Mouse (Mus musculus) left cerebral cortex, adult 8-10 months (tissue): ENCODE data around the gene Fam102a. TPM values are rescaled to one million over a fixed set of nuclear protein-coding genes. Genes with fewer than 3 reads are reported as not detected.

Source experiments
- DNase-seq, 2 experiments: peaks; one replicate each; pipeline ENCODE4 v3.0.0; 2022; ENCODE audit warnings: low spot score in 2 of 2
- total RNA-seq, 4 experiments: library from RNA; stranded (reverse); gene quantifications; 2 replicates each; pipeline ENCODE4 v1.2.4; 2022

Gene Fam102a
- total RNA-seq, 4 experiments from 2014 or later, result 69.0 to 78.6 (median 70.5) TPM

DNA sequence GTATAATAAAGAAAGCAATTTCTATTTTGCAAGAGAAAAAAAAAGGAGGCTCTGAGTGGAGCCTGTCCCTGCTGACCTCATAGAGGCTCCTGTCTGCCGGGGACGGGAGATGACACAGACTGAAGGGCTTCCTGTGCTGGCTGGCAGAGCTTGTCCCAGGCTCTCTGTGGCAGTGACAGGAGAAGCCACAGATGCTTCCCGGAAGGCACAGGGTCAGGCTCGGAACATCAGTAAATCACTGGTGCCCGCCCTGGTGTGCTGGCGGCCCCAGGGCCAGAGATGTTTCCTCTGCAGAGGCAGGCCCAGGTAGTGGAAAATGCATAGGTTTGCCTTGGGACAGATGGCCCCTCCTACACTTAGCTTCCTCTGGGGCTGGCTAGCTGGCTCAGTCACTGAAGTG, 20.8 kb upstream of the Fam102a start:
- no peak for DNase-seq

DNA sequence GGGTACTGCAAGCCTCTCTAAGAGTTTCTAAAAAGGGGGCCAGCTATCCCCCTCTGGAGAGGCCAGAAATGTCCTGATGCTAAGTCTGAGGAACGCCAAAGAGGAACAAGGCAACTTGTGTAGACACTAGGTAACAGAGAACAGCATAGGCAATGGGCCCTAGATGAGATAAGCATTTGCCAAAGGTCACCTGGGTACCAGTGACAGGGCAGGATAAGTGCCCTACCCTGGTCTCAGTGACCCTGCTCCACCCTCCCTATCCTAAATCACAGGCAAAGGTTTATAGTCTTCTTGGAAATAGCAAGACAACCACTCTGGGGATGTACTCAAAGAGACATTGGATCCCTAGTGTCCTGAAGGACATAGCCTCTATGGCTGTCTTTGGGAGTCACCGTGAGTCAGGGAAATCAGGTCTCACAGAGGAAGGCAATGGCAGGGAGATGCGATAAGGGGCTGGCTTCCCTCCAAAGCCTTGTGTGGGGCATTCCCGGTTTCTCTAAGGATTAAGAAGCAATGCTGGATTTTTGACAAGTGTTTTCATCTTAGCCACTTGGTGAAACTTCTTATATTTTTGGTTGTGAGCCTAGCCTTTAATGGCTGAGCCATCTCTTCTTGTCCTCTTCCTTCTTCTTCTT, 17.8 kb upstream of the Fam102a start:
- DNase-seq, result no peak

DNA sequence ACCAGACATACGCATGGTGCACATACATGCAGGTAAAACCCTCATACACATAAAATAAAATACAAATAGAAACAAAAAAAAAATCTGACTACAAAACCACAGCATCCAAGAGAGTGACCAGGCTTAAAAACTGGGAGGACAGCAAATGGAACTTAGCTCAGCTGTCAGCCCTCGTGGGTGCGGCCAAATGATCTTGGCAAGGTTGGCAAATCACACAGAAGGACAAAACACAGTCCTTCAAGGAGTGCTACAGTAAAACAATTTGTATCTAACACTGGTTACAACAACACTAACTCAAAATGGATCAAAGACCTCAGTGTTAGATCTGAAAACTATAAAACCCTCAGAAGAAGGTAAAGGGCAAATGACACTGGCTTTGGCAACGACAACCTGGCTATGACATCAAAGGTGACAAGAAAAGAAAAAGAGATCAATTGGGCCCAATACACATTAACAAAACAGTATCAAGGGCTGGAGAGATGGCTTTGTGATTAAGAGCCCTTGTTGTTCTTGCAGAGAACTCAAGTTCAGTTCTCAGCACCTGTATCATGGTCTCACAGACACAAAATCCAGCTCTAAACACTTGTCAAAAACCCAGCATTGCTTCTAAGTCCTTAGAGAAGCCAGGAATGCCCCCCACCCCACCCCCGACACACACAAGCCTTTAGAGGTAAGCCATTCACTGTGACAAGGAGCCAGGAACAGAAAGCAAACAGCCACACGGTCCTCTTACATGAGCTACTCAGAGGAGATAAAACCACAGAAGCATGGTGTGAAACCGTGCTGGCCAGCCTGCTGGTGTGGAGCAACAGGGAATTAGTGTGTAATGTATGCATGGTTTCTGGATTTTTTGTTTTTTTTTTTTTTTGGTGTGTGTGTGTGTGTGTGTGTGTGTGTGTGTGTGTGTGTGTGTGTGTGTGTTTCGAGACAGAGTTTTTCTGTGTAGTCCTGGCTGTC, 14.8 kb upstream of the Fam102a start:
- no peak for DNase-seq

DNA sequence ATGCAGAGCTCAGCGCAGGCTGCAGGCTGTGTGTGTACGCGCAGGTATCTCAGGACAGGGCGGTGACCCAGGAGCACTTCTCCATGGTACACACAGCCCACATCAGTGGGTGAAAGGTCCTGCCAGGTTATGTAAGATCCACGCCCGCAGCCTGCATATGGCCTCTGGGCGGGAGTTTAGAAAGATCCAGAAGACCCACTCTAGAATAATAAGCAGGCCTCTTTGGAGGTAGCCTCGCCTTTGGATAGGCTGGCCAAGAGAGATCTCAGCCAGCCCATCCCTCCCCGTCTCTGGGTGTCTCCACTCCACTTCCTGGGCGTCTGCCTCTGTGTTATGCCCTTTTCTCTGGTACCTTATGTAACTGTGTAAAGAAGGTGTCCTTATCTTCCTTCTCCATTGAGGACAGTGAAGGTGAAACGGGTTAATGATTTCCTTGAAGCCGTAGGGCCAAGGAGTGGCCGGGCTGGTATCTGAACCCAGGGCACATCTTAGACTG, 10.5 kb upstream of the Fam102a start:
- DNase-seq, result no peak

DNA sequence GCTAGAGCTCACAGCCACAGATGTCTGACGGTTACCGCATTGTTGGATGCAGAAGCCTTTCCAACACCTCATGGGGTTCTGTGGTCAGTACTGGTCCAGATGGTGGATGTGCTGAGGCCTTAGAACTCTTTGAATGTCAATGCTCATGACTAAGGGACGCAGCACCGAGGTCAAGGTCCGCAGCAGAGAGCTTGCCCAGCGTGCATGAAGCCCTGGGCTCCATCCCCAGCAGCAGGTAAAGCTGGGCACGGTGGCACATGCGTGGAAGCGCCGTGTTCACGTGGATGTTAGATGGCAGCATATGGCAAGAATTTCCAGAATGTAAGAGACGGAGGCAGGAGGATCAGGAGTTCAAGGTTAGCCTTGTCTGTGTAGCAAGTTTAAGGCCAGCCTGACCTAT, 9.3 kb upstream of the Fam102a start:
- DNase-seq, result no peak

DNA sequence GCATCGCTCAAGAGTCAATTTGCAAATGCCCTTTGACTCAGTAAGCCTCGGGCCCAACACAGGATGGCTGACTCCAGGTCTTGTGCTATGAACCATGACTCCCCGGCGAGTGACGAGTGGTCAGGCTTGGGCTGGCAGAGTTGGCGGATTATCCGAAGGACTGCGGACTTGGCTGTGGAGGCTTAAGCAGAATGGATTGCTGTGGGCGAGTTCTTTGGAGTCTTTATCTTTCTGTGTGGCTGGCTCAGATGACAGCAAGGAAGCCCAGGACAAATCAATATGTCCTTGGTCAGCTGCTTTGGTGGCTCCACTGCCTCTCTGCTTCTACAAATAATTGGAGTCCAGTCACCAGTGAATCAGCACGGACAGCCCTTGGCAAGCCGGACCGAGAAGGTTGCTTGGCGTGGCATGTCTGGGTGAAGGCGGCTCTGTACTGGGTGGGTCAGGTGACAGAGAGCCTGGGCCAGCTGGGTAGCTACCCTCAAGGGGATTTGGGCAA, 7.6 kb upstream of the Fam102a start:
- no peak for DNase-seq

DNA sequence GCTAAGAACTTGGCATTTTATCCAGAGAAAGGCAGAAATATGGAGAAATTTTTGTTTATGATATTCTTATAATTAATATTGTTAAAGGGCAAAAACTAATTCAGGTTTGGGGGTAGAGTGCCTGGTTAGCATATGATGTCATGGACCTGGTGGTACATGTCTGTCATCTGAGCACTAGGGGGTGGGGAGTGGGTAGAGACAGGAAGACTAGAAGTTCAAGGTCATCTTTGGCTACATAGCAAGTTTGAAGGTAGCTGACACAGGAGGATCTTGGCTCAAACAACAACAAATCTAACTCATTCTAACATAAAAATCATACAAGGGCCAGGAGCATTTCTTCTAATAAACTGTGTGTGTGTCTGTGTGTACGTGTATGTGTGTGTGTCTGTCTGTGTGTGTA, 6.8 kb upstream of the Fam102a start:
- no peak for DNase-seq

DNA sequence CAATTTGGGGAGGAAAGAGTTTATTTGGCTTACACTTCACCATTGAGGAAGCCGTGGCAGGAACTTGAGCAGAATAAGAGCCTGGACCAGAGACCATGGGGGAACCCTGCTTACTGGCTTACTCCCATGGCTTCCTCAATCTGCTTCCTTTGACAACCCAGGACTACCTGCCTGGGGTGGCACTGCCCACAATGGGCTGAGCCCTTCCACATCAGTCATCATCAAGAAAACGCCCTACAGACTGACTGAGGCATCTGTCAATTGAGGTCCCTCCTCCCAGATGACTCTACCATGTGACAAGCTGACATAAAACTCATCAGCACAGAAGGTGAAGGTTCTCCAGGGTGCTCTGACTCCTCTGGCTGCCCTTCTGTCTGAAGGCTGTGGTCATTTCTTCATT, 4.7 kb upstream of the Fam102a start:
- DNase-seq, result no peak

DNA sequence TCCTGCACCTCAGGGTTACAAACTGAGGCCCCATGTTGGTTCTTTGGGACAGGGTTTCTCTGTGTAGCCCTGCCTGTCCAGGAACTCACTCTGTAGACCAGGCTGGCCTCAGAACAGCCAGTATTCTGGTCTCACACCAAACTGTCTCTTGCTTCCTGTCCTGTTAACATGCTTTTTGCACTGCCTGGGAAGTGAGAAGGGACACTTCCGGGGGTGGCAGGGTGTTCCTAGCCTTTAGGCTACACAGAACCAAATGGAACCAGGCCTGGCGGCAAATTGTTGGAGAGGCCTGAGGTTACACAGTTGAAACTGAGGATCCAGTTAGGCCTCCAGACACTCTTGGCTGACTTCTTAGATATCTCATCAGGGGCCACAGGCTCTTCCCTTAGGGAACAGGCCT, 2.0 kb upstream of the Fam102a start:
- no peak for DNase-seq

DNA sequence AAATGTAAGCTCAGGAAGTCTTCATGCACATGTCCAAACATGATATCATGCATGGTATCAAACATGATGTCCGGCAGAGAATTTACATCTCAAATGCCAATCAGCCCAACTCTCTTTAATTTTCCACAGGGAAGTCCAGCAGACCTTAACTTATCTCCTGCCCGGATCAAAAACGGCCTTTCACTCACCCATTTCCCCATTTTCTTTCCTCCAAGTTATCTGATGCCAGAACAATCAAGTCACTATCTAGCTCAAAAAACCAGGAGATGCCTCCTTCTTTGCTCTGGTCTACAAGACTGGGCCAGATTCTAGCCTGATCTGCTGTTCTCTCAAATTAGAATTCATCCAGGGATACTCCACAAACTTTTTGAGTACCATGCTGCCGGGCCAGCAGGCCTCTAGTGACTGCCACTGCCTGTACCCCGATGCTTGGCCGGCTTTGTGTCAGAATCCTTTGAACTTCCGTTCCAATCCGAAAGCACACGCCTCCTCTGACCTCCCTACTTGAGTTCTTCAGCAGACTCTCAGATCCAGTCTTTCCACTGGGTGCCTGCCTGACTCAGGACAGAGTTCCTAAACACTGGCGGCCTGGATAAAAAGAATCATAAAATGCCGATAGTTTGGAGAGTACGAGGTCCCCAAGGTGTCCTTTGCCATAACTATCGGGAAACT, 935 bp upstream of the Fam102a start:
- DNase-seq, result no peak

DNA sequence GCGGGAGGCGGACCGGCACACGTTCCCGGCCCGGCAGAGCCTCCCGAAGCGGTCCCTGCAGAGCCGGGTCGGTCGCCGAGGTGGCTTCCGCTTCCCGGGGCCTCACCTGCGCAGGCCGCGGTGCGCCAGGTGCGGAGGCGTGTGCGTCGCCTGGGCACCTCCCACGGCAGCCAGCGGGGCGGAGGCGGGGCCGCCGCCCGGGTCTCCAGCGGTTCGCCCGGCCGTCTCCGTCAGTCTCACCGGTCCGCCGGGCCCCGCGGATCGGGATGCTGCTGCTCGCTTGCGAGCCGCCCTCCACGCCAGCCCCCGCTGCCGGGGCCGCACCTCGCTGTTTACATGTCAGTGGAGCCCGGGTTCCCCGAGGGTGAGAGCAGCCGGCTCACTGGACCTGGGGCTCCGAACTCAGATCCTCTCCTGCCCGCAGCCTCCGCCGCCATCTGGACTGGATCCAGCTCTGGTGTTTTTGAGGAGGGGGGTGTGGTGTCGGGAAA, 414 bp downstream of the Fam102a start:
- peak; percentile 52 to 59 for DNase-seq

DNA sequence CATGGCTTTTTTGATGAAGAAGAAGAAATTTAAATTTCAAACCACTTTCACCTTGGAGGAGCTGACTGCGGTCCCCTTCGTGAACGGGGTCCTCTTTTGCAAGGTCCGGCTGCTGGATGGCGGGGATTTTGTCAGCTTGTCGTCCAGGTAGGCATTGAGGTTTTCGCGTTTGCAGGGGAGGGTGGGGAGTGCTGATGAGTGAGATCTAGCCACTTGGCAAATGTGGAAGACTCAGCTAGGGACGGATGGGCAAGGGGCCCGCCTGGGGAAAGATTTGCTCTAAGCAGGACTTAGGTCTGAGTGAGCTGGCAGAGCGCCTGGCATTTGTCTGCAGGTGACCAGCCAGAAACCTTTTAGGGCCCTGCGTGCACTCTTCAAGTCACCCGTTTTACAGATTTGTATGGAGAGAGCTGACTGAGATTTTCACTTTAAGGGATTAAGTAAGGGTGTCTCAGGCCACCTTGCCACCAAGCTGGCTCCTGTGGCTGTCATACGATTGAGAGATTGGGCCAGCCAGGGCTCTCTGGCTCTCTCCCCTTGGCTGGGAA, 1.0 kb downstream of the Fam102a start:
- DNase-seq, result no peak

DNA sequence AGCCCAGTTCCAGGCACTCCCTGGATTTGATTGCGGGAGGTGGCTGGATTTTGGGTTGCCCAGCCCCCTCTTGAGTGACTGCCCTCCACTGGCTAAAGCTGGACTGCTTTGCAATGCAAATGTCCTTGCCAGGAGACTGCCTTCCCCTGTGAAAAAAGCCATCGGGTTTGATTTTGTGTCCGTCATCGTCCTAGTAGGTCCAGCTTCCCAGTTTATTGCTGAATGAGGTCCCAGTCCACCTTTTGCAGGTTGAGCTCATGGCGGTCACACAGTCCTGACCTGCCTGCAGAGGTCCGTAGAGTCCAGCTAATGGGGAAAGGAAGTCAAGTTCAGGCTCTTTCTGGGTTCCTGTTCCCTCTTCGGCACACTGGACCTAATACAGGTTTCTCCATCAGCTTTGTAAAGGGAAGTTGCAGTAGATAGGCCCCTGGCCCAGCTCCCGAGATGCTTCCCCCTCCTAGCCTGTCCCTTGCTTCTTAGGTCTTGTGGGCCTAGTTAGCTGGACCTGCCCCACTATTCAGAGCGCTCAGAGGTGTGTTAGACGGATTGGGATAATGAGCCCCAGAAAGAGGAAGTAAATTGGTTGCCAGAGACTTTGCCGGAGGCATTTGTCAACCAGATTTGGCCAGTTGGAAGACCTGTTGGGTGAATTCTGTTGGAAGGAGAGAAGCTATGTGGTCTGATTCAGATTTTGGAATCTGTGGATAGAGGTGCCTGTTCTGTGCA, 1.7 kb downstream of the Fam102a start:
- peak in 1 of 2 experiments; percentile 62 for DNase-seq

DNA sequence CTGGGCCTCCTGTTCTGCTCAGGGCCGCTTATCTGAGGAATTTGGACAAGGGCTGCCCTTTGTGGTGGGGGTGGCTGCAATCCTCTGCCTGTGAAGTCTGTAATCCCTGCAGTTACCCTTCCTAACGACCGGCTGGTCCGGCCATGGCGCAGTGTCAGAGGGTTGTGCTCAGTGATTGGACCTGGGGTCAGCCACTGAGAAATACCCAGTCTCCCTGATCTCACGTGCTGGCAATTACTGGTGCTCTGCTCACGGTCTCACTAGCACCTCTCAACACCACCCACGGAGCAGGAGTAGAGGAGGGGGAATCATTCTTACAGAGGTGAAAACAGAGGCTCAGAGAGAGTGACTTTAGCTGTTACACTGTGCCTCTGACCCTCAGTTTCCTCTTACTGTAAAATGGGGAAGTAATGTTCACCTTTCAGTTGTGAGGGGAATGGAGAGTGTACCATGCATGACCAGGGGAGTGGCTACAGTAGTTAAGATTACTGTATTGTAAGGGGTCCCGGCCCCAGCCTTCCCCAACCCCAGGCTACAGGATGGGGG, 2.3 kb downstream of the Fam102a start:
- peak in 1 of 2 experiments; percentile 9 for DNase-seq

DNA sequence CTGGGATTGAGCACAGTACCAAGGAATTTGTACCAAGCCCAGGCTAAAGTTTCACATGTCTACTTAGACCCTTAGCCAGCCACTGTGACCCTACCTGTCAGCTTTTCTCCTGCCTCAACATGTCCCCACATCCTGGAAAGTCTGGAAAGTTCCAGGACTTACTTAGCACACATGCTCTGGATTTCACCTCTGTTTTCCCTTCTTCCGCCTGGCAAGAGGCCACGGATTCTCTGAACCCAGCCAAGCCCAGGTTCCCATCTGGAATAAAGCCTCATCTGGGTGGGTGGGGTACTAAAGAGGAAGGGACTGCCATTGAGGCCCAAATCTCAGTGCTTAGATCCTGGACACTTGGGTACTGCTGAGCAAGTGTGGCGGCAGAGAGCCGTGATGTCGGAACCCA, 2.8 kb downstream of the Fam102a start:
- DNase-seq, result peak in 1 of 2 experiments; percentile 6

DNA sequence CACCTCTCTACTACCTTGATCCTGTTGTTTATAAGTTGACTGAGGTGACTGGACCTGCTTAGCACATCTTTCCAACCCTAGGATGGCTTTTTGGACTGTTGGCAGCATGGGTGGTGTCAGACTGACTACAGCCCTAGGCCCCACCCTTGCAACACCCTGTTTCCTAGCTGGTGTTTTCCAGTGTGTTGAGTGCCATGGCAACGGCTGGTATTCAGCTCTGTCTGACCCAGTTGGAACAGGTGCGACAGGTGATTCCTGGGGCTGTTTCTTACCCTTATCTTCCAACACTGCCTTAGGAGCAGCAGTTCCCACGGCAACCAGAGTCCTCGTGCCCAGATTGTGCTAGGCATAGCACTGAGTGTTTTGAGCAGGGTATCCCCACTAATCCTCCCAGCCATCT, 3.3 kb downstream of the Fam102a start:
- no peak for DNase-seq

DNA sequence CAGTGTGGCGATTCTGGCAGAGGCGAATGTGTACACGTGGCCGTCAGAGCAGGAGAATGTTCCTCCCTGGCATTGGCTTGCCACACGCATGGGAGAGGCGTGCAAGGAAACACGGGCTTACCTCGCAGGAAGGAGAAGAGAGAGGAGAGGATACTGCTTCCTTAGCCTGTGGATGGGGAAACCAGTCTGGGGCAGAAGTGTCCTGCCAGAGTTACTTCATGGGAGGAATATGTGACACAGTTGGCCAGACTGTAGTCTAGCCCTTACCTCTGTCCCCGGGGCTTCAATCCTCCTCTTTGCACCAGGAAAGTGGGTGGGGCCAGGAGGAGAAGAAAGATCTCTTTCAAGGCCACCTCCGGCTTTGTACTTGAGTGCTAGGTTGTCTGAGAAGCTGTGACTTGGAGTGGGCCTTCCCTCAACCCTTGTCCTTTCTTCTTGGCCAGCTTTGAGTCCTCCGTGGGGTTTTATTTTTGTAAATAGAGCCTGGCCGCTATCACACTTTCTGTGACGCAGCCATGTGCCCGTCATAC, 4.4 kb downstream of the Fam102a start:
- no peak for DNase-seq

DNA sequence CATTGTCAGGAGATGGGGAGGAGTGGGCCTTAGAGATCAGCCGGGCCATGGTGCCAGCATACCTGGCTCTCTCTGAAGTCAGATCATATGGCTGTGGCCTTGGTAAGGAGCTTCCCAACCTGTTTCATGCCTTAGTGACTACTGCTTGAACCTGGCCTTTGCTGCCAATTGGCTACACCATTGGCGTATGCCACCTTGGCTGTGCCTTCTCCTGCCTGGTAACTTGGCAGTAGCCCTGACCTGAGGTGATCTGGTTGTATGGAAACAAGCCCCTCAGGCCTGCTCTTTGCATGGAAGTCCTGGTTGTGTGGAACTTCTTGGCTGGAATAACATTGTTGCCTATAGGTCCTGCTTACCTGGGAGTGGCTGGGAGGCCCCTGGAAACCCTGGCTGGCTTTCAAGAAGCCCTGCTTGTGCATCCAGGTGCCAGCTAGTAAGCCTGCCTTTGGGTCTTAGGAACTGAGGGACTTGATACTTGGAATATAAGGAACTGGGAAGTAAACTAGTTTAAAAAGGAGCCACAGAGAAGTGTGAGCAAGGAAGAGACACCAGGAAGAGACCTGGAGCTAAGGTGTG, 6.3 kb downstream of the Fam102a start:
- DNase-seq, result no peak

DNA sequence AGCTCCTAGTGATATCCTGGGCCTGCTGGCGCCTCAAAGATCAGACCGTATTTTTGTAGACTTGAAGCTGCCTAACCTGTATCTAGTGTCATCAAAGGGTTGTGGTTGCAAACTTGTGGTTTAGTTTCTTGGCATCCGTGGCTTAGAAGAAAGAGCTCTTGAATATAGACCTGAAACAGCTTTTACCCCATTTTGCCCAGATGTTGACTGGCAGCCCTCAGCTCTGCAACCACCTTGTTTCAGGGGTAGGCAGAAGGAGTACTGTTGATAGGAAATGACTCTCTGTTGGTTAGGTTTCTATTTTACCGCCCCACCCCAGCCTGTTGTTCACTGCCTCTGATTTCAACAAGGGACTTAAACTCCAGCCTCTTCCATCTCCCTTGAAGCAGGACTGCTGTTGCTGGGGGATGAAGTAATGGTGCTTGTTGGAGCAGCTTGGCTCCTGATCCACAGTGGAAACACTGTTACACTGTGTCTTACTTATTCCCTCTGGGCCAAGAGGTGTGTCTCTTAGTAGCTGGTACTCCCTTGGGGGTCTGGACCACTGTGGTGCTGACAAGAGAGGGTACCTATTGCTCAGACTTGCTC, 6.9 kb downstream of the Fam102a start:
- no peak for DNase-seq
